Mouse (Mus musculus) retina, postnatal 7 days (tissue): ENCODE measurements around the gene Cfd.

Experiments
- DNase-seq: peaks from one replicate; pipeline ENCODE4 v3.0.0-alpha.2; 2012; ENCODE audit warnings: low read depth, low spot score

The Cfd gene

GRCm38 (mm10) chr10:79886054-79886453 lies 4.6 kb upstream of the Cfd start, which contains the start of gene Elane:
Gene Elane, plus strand, starts transcription at chr10:79886247.
- no peak for DNase-seq

- no peak for DNase-seq
Observed at GRCm38 (mm10) chr10:79886611-79887010, 4.0 kb upstream of the Cfd start.

- no peak for DNase-seq
Observed at GRCm38 (mm10) chr10:79889386-79889785, 1.3 kb upstream of the Cfd start.

- DNase-seq = peak; percentile 67
Observed at GRCm38 (mm10) chr10:79892451-79893118, 1.9 kb downstream of the Cfd start.

GRCm38 (mm10) chr10:79896306-79896705 lies 5.7 kb downstream of the Cfd start:
- DNase-seq = no peak

- DNase-seq = no peak
Observed at GRCm38 (mm10) chr10:79896814-79897213, 6.2 kb downstream of the Cfd start.

GRCm38 (mm10) chr10:79897316-79898245 lies 6.9 kb downstream of the Cfd start:
- DNase-seq = no peak

GRCm38 (mm10) chr10:79900951-79901410 lies 10.3 kb downstream of the Cfd start:
- DNase-seq = peak; percentile 53

- DNase-seq = no peak
Observed at GRCm38 (mm10) chr10:79906712-79907111, 16.1 kb downstream of the Cfd start.

- DNase-seq = no peak
Observed at GRCm38 (mm10) chr10:79907415-79907814, 16.8 kb downstream of the Cfd start.

- peak; percentile 91 for DNase-seq
Observed at GRCm38 (mm10) chr10:79908167-79909091, 17.8 kb downstream of the Cfd start, which contains the start of gene Med16. Gene Med16, minus strand, starts transcription at chr10:79908923.

- DNase-seq = no peak
Observed at GRCm38 (mm10) chr10:79909092-79909922, 18.7 kb downstream of the Cfd start.

GRCm38 (mm10) chr10:79910556-79910955 lies 19.9 kb downstream of the Cfd start, which contains the start of gene Gm26602:
Gene Gm26602, plus strand, starts transcription at chr10:79910856.
- DNase-seq = no peak

GRCm38 (mm10) chr10:79912412-79912811 lies 21.8 kb downstream of the Cfd start:
- DNase-seq = no peak

- peak; percentile 70 for DNase-seq
Observed at GRCm38 (mm10) chr10:79914131-79914947, 23.7 kb downstream of the Cfd start.

- no peak for DNase-seq
Observed at GRCm38 (mm10) chr10:79914948-79915596, 24.4 kb downstream of the Cfd start.

- no peak for DNase-seq
Observed at GRCm38 (mm10) chr10:79916081-79916480, 25.4 kb downstream of the Cfd start.

- DNase-seq = no peak
Observed at GRCm38 (mm10) chr10:79916808-79917531, 26.3 kb downstream of the Cfd start, which contains the start of gene Kiss1r. Gene Kiss1r, plus strand, starts transcription at chr10:79916971.
